Mouse (Mus musculus) heart, adult 2 months (tissue): ENCODE results near the gene Grm1. TPM values are rescaled to one million over a fixed set of nuclear protein-coding genes. Genes with fewer than 3 reads are reported as not detected.

Source experiments
- DNase-seq, 2 experiments: peaks; one replicate each; pipeline ENCODE4 v3.0.0; 2021
- H3K27ac ChIP-seq: fragments of 200-600 bp; 2 replicates; pipeline ENCODE4 v1.8.1; 2022
- H3K27me3 ChIP-seq: fragments of 200-500 bp; 2 replicates; pipeline ENCODE4 v1.6.1; 2012; ENCODE audit warnings: mild to moderate bottlenecking, low read length, inconsistent platforms, mixed read lengths; ENCODE audit not compliant: control insufficient read depth, insufficient read depth
- H3K36me3 ChIP-seq: fragments of 200-500 bp; 2 replicates; pipeline ENCODE4 v1.6.1; 2012; ENCODE audit warnings: low read length, inconsistent platforms; ENCODE audit not compliant: control insufficient read depth, insufficient read depth
- H3K4me1 ChIP-seq: fragments of 200-500 bp; 2 replicates; pipeline ENCODE4 v1.6.1; 2011; ENCODE audit warnings: low read length; ENCODE audit not compliant: control insufficient read depth, insufficient read depth
- H3K4me3 ChIP-seq: fragments of 200-600 bp; 2 replicates; pipeline ENCODE4 v1.8.1; 2022
- H3K79me2 ChIP-seq: fragments of 200-500 bp; replicated peaks from 2 replicates; pipeline ENCODE4 v1.6.1; 2012; ENCODE audit warnings: mild to moderate bottlenecking, inconsistent platforms, low read length, moderate library complexity, mixed read lengths; ENCODE audit not compliant: control insufficient read depth, insufficient read depth
- H3K9ac ChIP-seq: fragments of 200-500 bp; 2 replicates; pipeline ENCODE4 v1.6.1; 2012; ENCODE audit warnings: low read depth, mild to moderate bottlenecking, control low read depth, inconsistent platforms, low read length, mixed read lengths
- CTCF ChIP-seq: fragments of 200-600 bp; IDR thresholded peaks from 2 replicates; pipeline ENCODE4 v1.8.1; 2022; ENCODE audit warnings: antibody characterized with exemption, mild to moderate bottlenecking, moderate library complexity
- EP300 ChIP-seq: fragments of 200-500 bp; IDR thresholded peaks from 2 replicates; pipeline ENCODE4 v1.6.1; 2011; ENCODE audit warnings: low read depth, low read length, control low read depth; ENCODE audit not compliant: insufficient read depth
- POLR2A ChIP-seq: fragments of 200-500 bp; IDR thresholded peaks from 2 replicates; pipeline ENCODE4 v1.6.1; 2011; ENCODE audit warnings: mild to moderate bottlenecking, low read depth, low read length, control low read depth; ENCODE audit not compliant: insufficient read depth
- WGBS: fragments of 180-500 bp; shearing (Covaris S2); methylation state at CpG from one replicate; pipeline ENCODE4 v1.1.7; 2018; 5-methylcytosine and 5-hydroxymethylcytosine counted together
- intact Hi-C: fragments of 180-260 bp; cut with DNase I; formaldehyde crosslinking; loops from one replicate; pipeline ENCODE4 v1.15.1; 2025
- polyA plus RNA-seq: library from polyadenylated mRNA; depleted of rRNA; stranded (reverse); fragments of >200 nt; gene quantifications from 2 replicates; pipeline ENCODE4 v1.2.3, GENCODE M21; 2012
- total RNA-seq, 2 experiments: library from RNA; stranded (reverse); gene quantifications; 2 replicates each; pipeline ENCODE4 v1.2.3; 2021

The Grm1 gene
- total and polyA plus RNA-seq, 3 experiments = 7.8 to 14.6 (median 10.9) TPM

GRCm38 (mm10) chr10:10761274-10761673, 320.9 kb downstream of the Grm1 start:
- Histone ChIP-seq H3K4me3 (no peak overlapping the region), H3K4me1 (no peaks in the 10 kb centered on the region), H3K36me3 (peaks cover 4% of the 10 kb centered on the region), H3K9ac (no peak overlapping the region), H3K27me3 (no peaks in the 10 kb centered on the region), H3K79me2 (no peaks in the 10 kb centered on the region), H3K27ac (no peak overlapping the region)
- TF ChIP-seq CTCF (no peak), EP300 (no peak), POLR2A (no peak)
- intact Hi-C loops = no loop called here
- DNase-seq = peak in 1 of 2 experiments; percentile 11
- WGBS = 10% methylated on average over 1 of the region's 1 CpGs

- Histone ChIP-seq H3K27me3 (no peaks in the 10 kb centered on the region), H3K4me1 (no peaks in the 10 kb centered on the region), H3K27ac (no peak overlapping the region), H3K36me3 (peaks cover 4% of the 10 kb centered on the region), H3K9ac (no peak overlapping the region), H3K4me3 (no peak overlapping the region), H3K79me2 (no peaks in the 10 kb centered on the region)
- intact Hi-C loops = no loop called here
- 76% methylated on average over 2 of the region's 2 CpGs for WGBS
- TF ChIP-seq POLR2A (no peak), CTCF (no peak), EP300 (no peak)
- no peak for DNase-seq
Measured at GRCm38 (mm10) chr10:10760801-10761200, 321.4 kb downstream of the Grm1 start.

GRCm38 (mm10) chr10:10751033-10751432, 331.1 kb downstream of the Grm1 start:
- no peak for DNase-seq
- Histone ChIP-seq H3K9ac (no peak overlapping the region), H3K36me3 (no peaks in the 10 kb centered on the region), H3K4me1 (no peaks in the 10 kb centered on the region), H3K79me2 (no peaks in the 10 kb centered on the region), H3K27ac (no peak overlapping the region), H3K4me3 (no peak overlapping the region), H3K27me3 (no peaks in the 10 kb centered on the region)
- WGBS = 67% methylated on average over 1 of the region's 1 CpGs
- TF ChIP-seq EP300 (no peak), POLR2A (no peak), CTCF (no peak)
- intact Hi-C loops = no loop called here

DNA sequence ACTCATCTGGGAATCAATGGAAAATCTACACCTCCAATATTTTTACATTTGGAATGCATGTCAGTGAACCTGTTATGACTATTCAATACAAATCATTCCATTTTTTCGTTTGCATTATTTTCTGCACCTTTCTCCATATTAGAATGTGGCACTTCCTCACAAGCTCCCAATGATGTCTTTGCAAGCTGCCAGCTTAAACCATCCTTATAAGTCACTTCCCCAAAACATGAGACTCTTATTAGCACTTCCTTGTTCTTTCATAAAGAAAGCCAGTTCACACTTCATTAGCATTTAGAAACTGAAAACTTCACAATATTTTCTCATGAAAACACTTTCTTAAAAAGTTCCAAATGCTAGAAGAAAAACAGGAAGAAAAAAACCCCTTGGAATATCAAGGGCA, 338.1 kb downstream of the Grm1 start:
- H3K79me2 ChIP-seq = no peaks in the 10 kb centered on the region
- no peaks in the 10 kb centered on the region for H3K4me1 ChIP-seq
- H3K27ac ChIP-seq = no peak overlapping the region
- no peak for DNase-seq
- no peaks in the 10 kb centered on the region for H3K27me3 ChIP-seq
- H3K36me3 ChIP-seq = no peaks in the 10 kb centered on the region
- intact Hi-C loops = no loop called here
- H3K9ac ChIP-seq = no peak overlapping the region
- TF ChIP-seq CTCF = no peak
- no peak for TF ChIP-seq POLR2A
- no peak for TF ChIP-seq EP300
- 27% methylated on average over 1 of the region's 1 CpGs for WGBS
- no peak overlapping the region for H3K4me3 ChIP-seq

DNA sequence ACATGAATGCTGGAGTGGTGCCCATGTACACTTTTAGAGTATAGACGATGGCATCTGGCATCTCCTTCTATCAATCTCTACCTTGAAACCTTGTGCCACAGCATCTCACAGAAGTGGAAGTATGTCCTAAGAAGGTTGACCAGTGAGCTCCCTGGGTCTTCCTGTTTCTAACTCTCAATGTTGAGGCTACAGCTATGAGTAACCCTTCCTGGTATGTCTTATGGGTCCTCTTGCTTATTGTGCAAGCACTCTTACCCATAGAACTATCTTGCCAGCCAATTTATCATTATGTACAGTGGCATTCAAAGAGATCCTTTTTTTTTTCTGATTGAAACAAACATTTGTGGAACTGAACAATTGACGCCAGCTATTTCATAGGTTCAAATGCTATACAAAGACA, 340.0 kb downstream of the Grm1 start:
- WGBS = 89% methylated on average over 2 of the region's 2 CpGs
- no peaks in the 10 kb centered on the region for H3K36me3 ChIP-seq
- intact Hi-C loops = no loop called here

DNA sequence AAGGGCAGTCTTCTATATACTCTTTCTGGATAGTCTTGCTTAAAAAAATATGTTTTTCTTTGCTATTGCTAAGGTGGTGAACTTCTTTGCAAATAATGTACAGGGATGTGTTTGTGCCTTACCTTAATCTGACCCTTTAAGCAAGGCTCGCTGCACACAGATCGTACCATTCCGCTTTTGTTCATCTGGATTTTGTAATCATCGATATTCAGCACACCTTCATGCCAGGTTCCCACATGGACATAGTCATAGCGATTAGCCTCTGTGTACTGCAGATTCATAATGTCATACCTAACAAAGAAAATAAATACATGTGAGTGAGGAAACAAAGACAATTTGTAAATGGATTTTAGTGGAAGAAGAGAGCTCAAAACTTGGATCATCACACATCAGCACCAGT, 340.8 kb downstream of the Grm1 start:
- WGBS = 92% methylated on average over 5 of the region's 5 CpGs
- no peak for TF ChIP-seq POLR2A
- TF ChIP-seq CTCF = no peak
- no peak for TF ChIP-seq EP300
- intact Hi-C loops = no loop called here

More for the DNA sequence above, 340.0 kb downstream of the Grm1 start:
- H3K27ac ChIP-seq = no peak overlapping the region
- no peaks in the 10 kb centered on the region for H3K27me3 ChIP-seq
- no peak for TF ChIP-seq POLR2A
- no peak for TF ChIP-seq CTCF
- no peak for TF ChIP-seq EP300
- no peaks in the 10 kb centered on the region; the same call in 1 of the 2 replicates for H3K4me1 ChIP-seq
- no peak overlapping the region for H3K9ac ChIP-seq
- no peak for DNase-seq
- no peak overlapping the region for H3K4me3 ChIP-seq
- no peaks in the 10 kb centered on the region for H3K79me2 ChIP-seq

More for the DNA sequence above, 340.8 kb downstream of the Grm1 start:
- Histone ChIP-seq H3K9ac (no peak overlapping the region), H3K27ac (no peak overlapping the region), H3K79me2 (no peaks in the 10 kb centered on the region), H3K27me3 (no peaks in the 10 kb centered on the region), H3K4me1 (no peaks in the 10 kb centered on the region; the same call in 1 of the 2 replicates), H3K36me3 (no peaks in the 10 kb centered on the region), H3K4me3 (no peak overlapping the region)
- no peak for DNase-seq
